Mouse (Mus musculus) spleen, postnatal 4 days (tissue): ENCODE data around the gene Ston2.

Source experiments
- DNase-seq, 2 experiments: peaks; one replicate each; pipeline ENCODE4 v3.0.0; 2022; ENCODE audit warnings: low spot score in 2 of 2

The Ston2 gene

DNA sequence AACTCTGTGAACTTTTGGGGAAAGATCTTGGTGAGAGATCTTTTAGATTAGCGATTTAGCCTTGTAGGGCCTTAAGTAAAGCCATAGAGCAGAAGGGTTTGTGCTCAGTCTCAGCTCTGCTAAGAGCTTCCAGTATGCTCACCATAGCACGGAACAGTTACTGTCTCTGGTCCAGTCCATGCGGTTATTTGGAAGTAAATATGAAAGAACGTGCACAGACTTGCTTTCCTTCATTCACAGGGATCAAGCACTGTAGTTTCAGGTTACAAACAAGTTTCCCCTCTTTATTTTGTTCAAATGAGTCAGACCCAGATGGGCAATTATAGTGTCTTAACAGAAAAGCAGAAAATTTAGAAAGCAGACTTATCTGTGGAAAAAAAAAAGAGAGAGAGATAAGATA lies 125.3 kb downstream of the Ston2 start:
- DNase-seq, result no peak

- DNase-seq, result no peak
Observed at GRCm38 (mm10) chr12:91660640-91661417, 127.4 kb downstream of the Ston2 start.

DNA sequence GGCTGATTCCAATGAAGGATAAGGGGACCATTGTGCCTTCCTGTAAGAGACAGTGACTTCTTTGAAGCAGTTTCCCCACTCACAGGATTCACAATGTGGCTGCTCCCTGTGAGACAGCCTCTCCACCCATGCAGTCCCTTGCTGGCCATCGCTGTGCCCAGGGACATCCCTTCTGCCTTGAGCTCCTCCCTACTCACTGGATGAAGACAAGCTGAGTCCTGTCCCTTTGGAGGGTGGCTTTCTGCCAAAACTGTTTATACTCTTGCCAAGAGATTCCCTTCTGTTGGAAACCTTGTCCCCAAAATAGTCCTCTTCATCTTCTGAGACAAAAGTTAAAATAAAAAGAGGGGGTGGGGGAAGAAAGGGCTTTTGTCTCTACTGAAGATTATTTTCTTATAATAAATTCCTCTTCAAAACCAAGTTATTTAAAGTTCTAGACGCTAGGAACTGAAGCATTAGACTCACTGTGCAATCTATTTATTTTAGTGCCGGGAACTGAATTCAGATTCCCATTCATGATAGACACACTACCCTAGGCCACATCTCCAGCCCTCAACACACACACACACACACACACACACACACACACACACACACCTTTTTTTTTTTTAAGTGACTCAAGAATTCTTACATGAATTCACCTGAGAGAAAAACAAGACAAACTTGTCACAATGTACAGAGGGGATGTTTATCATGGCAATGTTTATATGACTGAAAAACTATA lies 133.6 kb downstream of the Ston2 start:
- no peak for DNase-seq

DNA sequence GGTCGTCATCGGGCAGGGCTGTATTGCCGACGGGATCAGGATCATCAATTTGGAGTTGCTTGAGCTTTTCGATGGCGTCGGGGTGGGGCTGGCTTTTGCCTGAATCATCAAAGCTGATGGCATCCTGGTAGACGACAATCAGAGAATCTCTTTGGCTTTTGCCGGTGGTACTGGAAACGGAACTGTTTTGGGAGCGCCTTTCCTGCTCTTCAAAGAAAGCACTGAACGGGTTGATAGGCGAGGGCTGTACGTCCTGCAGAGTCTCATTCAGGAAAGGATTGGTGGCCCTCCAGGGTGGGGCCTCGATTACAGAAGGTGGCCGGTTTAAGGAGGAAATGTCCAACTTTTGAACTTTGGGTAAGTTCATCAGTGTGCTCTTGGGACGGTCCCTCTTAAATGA lies 139.8 kb downstream of the Ston2 start:
- no peak for DNase-seq

GRCm38 (mm10) chr12:91645361-91646123 lies 142.6 kb downstream of the Ston2 start:
- DNase-seq, result no peak

- no peak for DNase-seq
Observed at GRCm38 (mm10) chr12:91643221-91643620, 145.0 kb downstream of the Ston2 start.

GRCm38 (mm10) chr12:91642426-91643093 lies 145.6 kb downstream of the Ston2 start:
- no peak for DNase-seq

DNA sequence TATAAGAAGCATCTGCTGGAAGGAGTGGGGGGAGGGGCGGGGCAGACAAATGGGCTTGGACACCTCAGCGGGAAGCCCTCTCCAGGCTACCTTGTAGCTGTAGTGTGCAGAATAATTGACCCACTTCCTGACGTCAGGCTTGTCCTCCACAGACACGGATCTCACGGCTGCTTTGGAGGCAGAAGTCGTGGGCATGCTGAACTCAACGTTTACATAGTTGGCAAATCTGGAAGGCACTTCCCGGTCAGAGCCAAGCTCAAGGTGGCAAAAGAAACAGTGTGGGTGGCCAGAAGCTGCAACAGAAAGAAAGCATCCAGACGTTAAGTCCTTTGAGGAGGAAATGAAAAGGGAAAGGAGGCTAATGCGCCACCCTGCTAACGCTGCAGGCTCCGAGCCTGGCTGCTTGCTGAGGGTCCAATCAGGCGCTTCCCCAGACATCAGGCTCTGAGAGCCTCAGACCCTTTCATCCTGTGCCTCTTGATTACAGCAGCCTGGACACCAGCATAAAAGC lies 146.5 kb downstream of the Ston2 start:
- no peak for DNase-seq

DNA sequence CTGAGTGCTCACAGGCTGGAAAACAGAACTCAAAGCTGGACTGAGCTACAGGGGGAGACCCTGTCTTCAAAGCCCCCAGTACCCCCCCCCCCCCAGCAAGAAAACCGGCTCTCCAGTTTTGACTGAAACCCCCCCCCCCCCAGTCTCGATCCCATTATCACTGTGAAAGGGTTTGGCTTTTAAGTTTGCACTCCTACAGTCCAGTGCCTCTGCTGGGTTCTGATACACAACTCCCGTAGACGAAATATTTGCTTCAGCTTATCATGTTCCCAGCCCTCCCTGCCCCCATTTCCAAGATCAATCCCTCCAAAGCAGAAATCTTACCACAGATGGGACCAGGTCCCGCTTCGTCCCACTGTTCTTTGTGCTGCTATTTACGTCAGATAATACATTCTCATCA lies 147.1 kb downstream of the Ston2 start:
- DNase-seq, result no peak

GRCm38 (mm10) chr12:91640712-91641111 lies 147.5 kb downstream of the Ston2 start:
- DNase-seq, result no peak

DNA sequence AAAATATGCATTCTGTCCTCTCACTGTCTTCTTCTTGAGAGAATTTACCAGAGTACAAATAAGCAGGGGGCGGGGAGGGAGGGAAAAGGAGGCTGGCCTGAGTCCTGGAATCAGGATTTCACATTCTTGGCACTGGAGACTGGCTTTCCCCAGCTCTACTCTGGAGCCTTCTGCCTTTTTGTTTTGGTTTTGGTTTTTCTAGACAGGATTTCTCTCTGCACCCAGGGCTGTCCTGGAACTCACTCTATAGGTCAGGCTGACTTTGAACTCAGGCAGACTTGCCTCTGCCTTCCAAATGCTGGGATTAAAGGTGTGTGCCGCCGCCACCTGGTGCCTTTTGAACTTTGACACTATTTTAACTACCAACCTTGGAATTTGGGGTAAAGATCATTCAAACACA lies 149.8 kb downstream of the Ston2 start:
- DNase-seq, result no peak

- no peak for DNase-seq
Observed at GRCm38 (mm10) chr12:91637136-91637909, 150.9 kb downstream of the Ston2 start.

GRCm38 (mm10) chr12:91626482-91626881 lies 161.7 kb downstream of the Ston2 start:
- no peak for DNase-seq

DNA sequence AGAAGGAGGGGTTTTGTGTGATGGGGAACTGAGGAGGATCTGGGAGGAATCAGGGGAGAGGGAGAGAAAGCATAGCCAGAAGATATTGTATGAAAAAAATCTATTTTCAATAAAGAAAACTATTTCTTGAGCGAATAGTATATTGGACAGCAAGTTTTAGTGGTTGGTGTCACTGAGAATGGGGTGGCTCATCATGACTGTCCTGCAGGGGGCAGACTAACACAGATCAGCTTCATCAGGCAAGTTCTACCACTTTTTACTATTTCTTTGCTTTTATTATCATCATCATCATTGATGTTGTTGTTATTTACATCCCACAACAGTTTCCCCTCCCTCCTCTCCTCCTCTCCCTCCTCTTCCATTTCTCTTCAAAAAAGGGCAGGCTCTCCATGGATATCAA lies 163.2 kb downstream of the Ston2 start:
- no peak for DNase-seq

DNA sequence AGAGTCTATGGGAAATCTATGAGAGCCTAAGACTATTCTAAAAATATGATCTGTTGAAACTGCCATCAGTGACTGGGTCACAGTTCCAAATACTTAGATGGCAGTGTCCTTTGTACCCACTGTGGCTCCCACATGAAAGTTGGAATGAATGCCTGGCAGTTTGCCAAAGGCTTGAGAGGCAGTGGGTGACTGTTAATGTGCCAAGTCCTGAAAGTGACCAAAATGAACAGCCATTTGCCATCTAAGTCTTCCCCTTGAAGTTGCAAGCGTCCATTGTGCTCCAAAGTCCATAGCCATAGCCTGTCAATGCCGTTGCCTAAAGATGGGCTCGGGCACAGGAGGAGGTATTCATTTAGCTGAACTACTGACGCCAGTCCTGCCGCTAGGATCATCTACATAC lies 178.8 kb downstream of the Ston2 start:
- DNase-seq, result no peak

DNA sequence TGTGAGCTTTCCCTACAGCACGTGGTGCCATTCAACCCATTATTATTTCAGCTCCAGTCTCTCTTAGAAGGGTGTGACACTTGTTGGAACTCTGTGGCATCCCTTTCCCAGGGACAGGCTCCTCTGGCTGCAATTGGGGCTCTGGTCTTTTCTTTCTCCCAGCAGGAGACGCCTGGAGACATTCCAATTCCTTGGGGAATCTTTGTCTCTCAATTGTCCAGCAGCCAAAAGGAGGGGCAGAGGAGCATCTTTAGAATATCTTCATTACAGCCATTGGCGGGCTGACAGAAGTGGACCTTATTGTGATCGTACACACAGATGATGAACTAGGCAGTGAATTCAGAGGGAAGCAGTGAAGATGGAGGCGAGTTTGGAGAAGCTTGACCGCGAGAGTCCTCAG lies 180.5 kb downstream of the Ston2 start:
- no peak for DNase-seq

- DNase-seq, result no peak
Observed at GRCm38 (mm10) chr12:91606651-91607050, 181.5 kb downstream of the Ston2 start.

DNA sequence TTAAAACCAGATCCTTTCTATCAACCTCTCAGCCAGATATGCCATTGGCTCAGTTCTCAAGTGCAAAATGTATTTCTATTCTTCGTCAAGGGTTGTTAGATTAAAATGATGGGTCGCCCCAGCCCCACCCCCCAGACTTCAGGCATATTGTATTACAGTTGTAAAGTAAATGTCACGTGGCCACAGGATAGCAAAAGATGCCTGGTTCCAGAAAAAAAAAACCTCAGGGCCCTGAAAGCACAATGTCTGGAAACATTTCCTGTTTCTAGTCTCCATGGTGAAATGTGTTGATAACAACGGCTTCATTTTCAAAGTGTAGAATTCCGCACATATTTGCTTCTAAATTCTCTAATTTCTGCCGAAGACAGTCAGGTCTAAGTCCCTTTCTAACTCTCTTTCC lies 183.6 kb downstream of the Ston2 start:
- DNase-seq, result no peak

GRCm38 (mm10) chr12:91592128-91592527 lies 196.1 kb downstream of the Ston2 start:
- no peak for DNase-seq

- no peak for DNase-seq
Observed at GRCm38 (mm10) chr12:91591191-91591590, 197.0 kb downstream of the Ston2 start.

DNA sequence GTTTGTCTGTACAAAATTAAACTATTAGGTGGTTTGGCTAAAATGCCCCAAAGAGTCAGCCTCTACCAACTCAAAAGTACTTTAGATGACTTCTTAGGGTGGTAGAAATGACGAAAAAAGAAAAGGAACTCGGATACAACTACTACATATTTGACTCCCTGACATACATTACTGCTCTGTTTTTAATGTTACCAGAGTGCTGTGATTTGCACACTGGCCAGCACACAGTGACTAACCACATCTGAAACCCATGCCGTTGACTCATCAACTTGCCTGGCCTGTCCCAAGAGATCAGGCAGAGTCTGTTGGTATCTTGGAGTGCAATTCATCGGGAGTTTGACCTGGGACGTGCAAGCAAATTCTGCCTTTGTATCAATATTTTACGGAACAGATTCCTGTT lies 197.5 kb downstream of the Ston2 start:
- DNase-seq, result peak in 1 of 2 experiments; percentile 21
